Mouse (Mus musculus): ENCODE data around the gene Plaur.

GRCm38 (mm10) chr7:24479685-24480084 lies 17.4 kb downstream of the Plaur start:
- TF ChIP-seq POLR2A (IDR thresholded peaks at IDR 0.05; ENCODE audit: borderline replicate concordance, control insufficient read depth, low read depth, low read length) = no peak
- TF ChIP-seq CTCF (IDR thresholded peaks at IDR 0.05; ENCODE audit: control insufficient read depth, insufficient read depth, low read length) = no peak

Data from bone marrow, adult 2 months (tissue).